Mouse (Mus musculus) heart, embryonic 14.5 days (tissue): Measurements from ENCODE around the gene Krt83. TPM values are rescaled to one million over a fixed set of nuclear protein-coding genes. Genes with fewer than 3 reads are reported as not detected.

Experiments
- ATAC-seq: fragments of 200-750 bp; cut with Nextera tagmentation; 2 replicates; pipeline ENCODE4 v1.8.0; 2017; ENCODE audit warnings: low read depth, moderate TSS enrichment; ENCODE audit not compliant: insufficient number of reproducible peaks, insufficient read depth, low FRiP score
- H3K27ac ChIP-seq, 2 experiments: fragments of 200-500 bp in 1 of 2; fragments of 300-500 bp in 1 of 2; sonication (generic) in 1 of 2; replicated peaks in 1 of 2; 2 replicates each; pipeline ENCODE4 v1.5.1; 2012 to 2014; ENCODE audit warnings: low read depth in 2 of 2, low read length in 2 of 2, control low read depth in 1 of 2, mild to moderate bottlenecking in 1 of 2, mixed read lengths in 1 of 2; ENCODE audit not compliant: control insufficient read depth in 1 of 2, insufficient read depth in 1 of 2
- H3K27me3 ChIP-seq: fragments of 300-500 bp; sonication (generic); 2 replicates; pipeline ENCODE4 v1.6.1; 2014; ENCODE audit warnings: mild to moderate bottlenecking, low read length, control low read depth; ENCODE audit not compliant: control insufficient read depth, insufficient read depth
- H3K36me3 ChIP-seq: fragments of 300-500 bp; sonication (generic); 2 replicates; pipeline ENCODE4 v1.6.1; 2014; ENCODE audit warnings: mild to moderate bottlenecking, control low read depth, low read length, mixed read lengths; ENCODE audit not compliant: control insufficient read depth, insufficient read depth
- H3K4me1 ChIP-seq, 2 experiments: fragments of 200-500 bp in 1 of 2; fragments of 300-500 bp in 1 of 2; sonication (generic) in 1 of 2; 2 replicates each; pipeline ENCODE4 v1.6.1; 2012 to 2014; ENCODE audit warnings: low read length in 2 of 2, control low read depth in 1 of 2, mixed read lengths in 1 of 2; ENCODE audit not compliant: control insufficient read depth in 2 of 2, insufficient read depth in 2 of 2
- H3K4me2 ChIP-seq: fragments of 300-500 bp; sonication (generic); 2 replicates; pipeline ENCODE4 v1.6.1; 2014; ENCODE audit warnings: mild to moderate bottlenecking, low read length
- H3K4me3 ChIP-seq, 2 experiments: fragments of 200-500 bp in 1 of 2; fragments of 300-500 bp in 1 of 2; sonication (generic) in 1 of 2; 2 replicates each; pipeline ENCODE4 v1.5.1; 2012 to 2014; ENCODE audit warnings: low read length in 2 of 2, mild to moderate bottlenecking in 2 of 2, control low read depth in 1 of 2, low read depth in 1 of 2, moderate library complexity in 1 of 2; ENCODE audit not compliant: control insufficient read depth in 1 of 2, insufficient read depth in 1 of 2
- H3K9ac ChIP-seq: fragments of 300-500 bp; sonication (generic); 2 replicates; pipeline ENCODE4 v1.6.1; 2014; ENCODE audit warnings: mild to moderate bottlenecking, low read length
- H3K9me3 ChIP-seq: fragments of 300-500 bp; sonication (generic); 2 replicates; pipeline ENCODE4 v1.6.1; 2016; ENCODE audit warnings: low read length, control low read depth; ENCODE audit not compliant: control insufficient read depth
- WGBS: fragments of 180-500 bp; shearing (Covaris S2); extraction: QIAGEN DNeasy Blood & Tissue Kit; methylation state at CpG from one replicate; pipeline ENCODE4 v1.1.7; 2014; 5-methylcytosine and 5-hydroxymethylcytosine counted together
- polyA plus RNA-seq: library from polyadenylated mRNA; unstranded; fragments of >200 nt; fragmentation: Nextera tagmentation; extraction: Ambion mirVana; gene quantifications from 2 replicates; pipeline ENCODE4 v1.2.1, GENCODE M21; 2014

Gene Krt83
- polyA plus RNA-seq, 1 experiment from 2014 or later: not detected

DNA sequence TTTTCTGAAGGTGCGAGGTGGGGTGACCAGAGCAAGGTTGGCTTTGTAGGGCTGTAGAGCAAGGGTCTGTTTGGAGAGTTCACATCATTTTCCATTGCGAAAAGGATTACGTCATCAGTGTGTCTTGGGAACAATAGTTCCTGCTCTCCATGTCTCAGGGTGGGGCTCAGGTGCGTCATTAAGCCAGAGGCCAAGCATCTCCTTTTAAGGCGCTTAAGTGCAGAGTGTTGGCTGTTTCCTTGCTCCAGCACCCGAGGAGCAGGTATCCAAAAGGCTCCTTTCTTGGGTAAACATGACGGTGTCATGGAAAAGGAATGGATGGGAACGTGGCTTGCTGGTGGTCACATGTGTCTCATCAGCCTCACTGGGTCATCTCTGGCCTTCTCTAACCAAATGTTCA lies 36.5 kb downstream of the Krt83 start:
- WGBS: 81% methylated on average over 8 of the region's 8 CpGs

GRCm38 (mm10) chr15:101453093-101453736 lies 38.1 kb downstream of the Krt83 start:
- Histone ChIP-seq H3K9me3 (peaks cover 9% of the 10 kb centered on the region; the same call in 1 of the 2 replicates), H3K4me3 (no peak overlapping the region), H3K27me3 (no peaks in the 10 kb centered on the region), H3K36me3 (no peaks in the 10 kb centered on the region), H3K4me2 (peak overlapping the region; percentile 38; the same call in 1 of the 2 replicates), H3K27ac (no peak overlapping the region), H3K4me1 (no peaks in the 10 kb centered on the region; a peak in 1 of 4 replicates), H3K9ac (no peak overlapping the region)
- WGBS: 5% methylated on average over 13 of the region's 13 CpGs
- no peak for ATAC-seq

More for the DNA sequence above, 36.5 kb downstream of the Krt83 start:
- H3K9ac ChIP-seq: no peak overlapping the region
- no peak for ATAC-seq
- peaks cover 9% of the 10 kb centered on the region; the same call in 1 of the 2 replicates for H3K9me3 ChIP-seq
- H3K4me2 ChIP-seq: no peak overlapping the region
- H3K4me3 ChIP-seq: no peak overlapping the region
- H3K27me3 ChIP-seq: 0 out of 2 replicates have a peak, but pooled peaks cover 3% of the 10 kb centered on the region
- no peak overlapping the region for H3K27ac ChIP-seq
- H3K36me3 ChIP-seq: no peaks in the 10 kb centered on the region
- no peaks in the 10 kb centered on the region; a peak in 1 of 4 replicates for H3K4me1 ChIP-seq

- H3K27me3 ChIP-seq: no peaks in the 10 kb centered on the region
- H3K27ac ChIP-seq: no peak within 1 kb of the TSS
- H3K4me3 ChIP-seq: no peak within 1 kb of the TSS
- H3K4me1 ChIP-seq: no peaks in the 10 kb centered on the region
- no peak within 1 kb of the TSS for H3K9ac ChIP-seq
- H3K36me3 ChIP-seq: no peaks in the 10 kb centered on the region
- no peaks in the 10 kb centered on the region for H3K9me3 ChIP-seq
- no peak for ATAC-seq
- peak within 1 kb of the TSS; percentile 2; the same call in 1 of the 2 replicates for H3K4me2 ChIP-seq
- WGBS: 71% methylated on average over 2 of the region's 2 CpGs
Measured at GRCm38 (mm10) chr15:101447444-101447843, 43.9 kb downstream of the Krt83 start, which contains the start of gene Krt88. Gene Krt88, plus strand, starts transcription at chr15:101447744.

GRCm38 (mm10) chr15:101446572-101446971 lies 44.7 kb downstream of the Krt83 start:
- ATAC-seq: no peak
- Histone ChIP-seq H3K4me2 (peak overlapping the region; percentile 2; the same call in 1 of the 2 replicates), H3K9ac (no peak overlapping the region), H3K27ac (no peak overlapping the region), H3K36me3 (no peaks in the 10 kb centered on the region), H3K4me1 (no peaks in the 10 kb centered on the region), H3K9me3 (no peaks in the 10 kb centered on the region), H3K4me3 (no peak overlapping the region), H3K27me3 (no peaks in the 10 kb centered on the region)
- WGBS: 47% methylated on average over 11 of the region's 11 CpGs

DNA sequence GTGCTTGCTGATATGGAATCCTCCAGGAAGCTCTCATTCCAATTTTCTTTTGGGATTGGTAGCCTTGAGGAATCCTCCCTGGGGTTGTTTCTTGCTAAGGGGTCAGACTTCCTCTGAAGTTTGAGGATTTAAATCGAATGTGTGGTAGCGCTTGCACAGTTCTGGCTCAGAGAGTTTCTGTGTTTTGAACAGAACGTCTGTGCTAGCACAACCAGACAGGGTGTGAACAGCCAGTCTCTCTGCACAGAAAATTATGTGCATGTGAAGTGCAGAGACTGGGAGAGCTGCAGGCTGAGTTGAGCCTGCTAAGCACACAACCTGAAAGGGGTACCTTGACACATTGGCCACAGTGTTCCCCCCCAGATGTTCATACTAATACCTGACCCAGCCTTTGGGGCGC lies 50.5 kb downstream of the Krt83 start:
- ATAC-seq: no peak
- WGBS: 71% methylated on average over 4 of the region's 4 CpGs
- peaks cover 38% of the 10 kb centered on the region for H3K27me3 ChIP-seq

DNA sequence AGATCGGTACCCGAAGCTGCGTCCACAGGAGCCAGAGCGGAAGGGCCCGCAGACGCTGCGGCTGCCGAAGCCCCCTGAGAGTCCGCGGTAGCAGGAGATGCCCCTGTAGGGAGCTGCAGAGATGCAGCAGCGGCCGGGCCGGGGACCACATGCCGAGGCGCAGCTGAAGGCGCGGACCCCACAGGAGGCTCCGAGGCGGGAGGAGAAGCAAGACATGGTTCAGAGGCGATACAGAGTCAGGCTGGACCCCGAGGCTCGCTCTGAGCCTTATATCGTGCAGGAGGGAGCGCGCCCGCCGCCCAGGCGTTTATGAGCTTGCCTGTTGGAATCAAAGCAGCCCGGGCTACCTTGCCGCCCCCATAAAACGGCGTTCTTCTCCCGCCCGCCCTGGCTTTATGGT lies 52.8 kb downstream of the Krt83 start, which contains the start of gene Krt87:
Gene Krt87, minus strand, starts transcription at position 250 of the 400 bp plus-strand sequence.
- H3K9ac ChIP-seq: no peak within 1 kb of the TSS
- peaks cover 38% of the 10 kb centered on the region for H3K27me3 ChIP-seq
- H3K4me1 ChIP-seq: peaks cover 2 to 3% of the 10 kb centered on the region in 2 experiments; a peak in 2 of 4 replicates
- H3K9me3 ChIP-seq: no peaks in the 10 kb centered on the region
- no peak for ATAC-seq
- H3K36me3 ChIP-seq: no peaks in the 10 kb centered on the region
- H3K4me3 ChIP-seq: peak within 1 kb of the TSS in 1 of 2 experiments; percentile 16; a peak in 2 of 4 replicates
- H3K4me2 ChIP-seq: peak within 1 kb of the TSS; percentile 38
- WGBS: 3% methylated on average over 34 of the region's 34 CpGs
- H3K27ac ChIP-seq: no peak within 1 kb of the TSS

More for the DNA sequence above, 50.5 kb downstream of the Krt83 start:
- Histone ChIP-seq H3K36me3 (no peaks in the 10 kb centered on the region), H3K9me3 (no peaks in the 10 kb centered on the region), H3K9ac (no peak overlapping the region), H3K4me2 (no peak overlapping the region), H3K27ac (no peak overlapping the region), H3K4me1 (peaks cover 2 to 3% of the 10 kb centered on the region in 2 experiments; a peak in 2 of 4 replicates), H3K4me3 (no peak overlapping the region)

- H3K4me2 ChIP-seq: no peak overlapping the region
- no peak overlapping the region for H3K27ac ChIP-seq
- no peak overlapping the region for H3K9ac ChIP-seq
- no peaks in the 10 kb centered on the region for H3K9me3 ChIP-seq
- 83% methylated on average over 7 of the region's 7 CpGs for WGBS
- peaks cover 2 to 3% of the 10 kb centered on the region in 2 experiments; a peak in 2 of 4 replicates for H3K4me1 ChIP-seq
- ATAC-seq: no peak
- H3K36me3 ChIP-seq: no peaks in the 10 kb centered on the region
- H3K4me3 ChIP-seq: no peak overlapping the region
- H3K27me3 ChIP-seq: peaks cover 38% of the 10 kb centered on the region
Measured at GRCm38 (mm10) chr15:101436611-101437010, 54.7 kb downstream of the Krt83 start.
